Mouse (Mus musculus) liver, embryonic 11.5 days (tissue): Measurements from ENCODE around the gene Tcf20. TPM values are rescaled to one million over a fixed set of nuclear protein-coding genes. Genes with fewer than 3 reads are reported as not detected.

Experiments
- ATAC-seq: fragments of 200-750 bp; cut with Nextera tagmentation; replicated peaks from 2 replicates; pipeline ENCODE4 v1.8.0; 2017; ENCODE audit warnings: moderate number of reproducible peaks, mild to moderate bottlenecking, moderate TSS enrichment, moderate library complexity; ENCODE audit not compliant: low FRiP score
- DNase-seq: peaks from one replicate; pipeline ENCODE4 v3.0.0-alpha.2; 2017; ENCODE audit warnings: low spot score
- H3K27ac ChIP-seq: fragments of 300-500 bp; sonication (generic); 2 replicates; pipeline ENCODE4 v1.5.1; 2014; ENCODE audit warnings: mild to moderate bottlenecking, low read depth, low read length, control low read depth
- H3K27me3 ChIP-seq: fragments of 300-500 bp; sonication (generic); replicated peaks from 2 replicates; pipeline ENCODE4 v1.6.1; 2014; ENCODE audit warnings: low read length, mixed read lengths; ENCODE audit not compliant: control insufficient read depth, insufficient read depth
- H3K36me3 ChIP-seq: fragments of 300-500 bp; sonication (generic); 2 replicates; pipeline ENCODE4 v1.6.1; 2014; ENCODE audit warnings: mild to moderate bottlenecking, low read length, moderate library complexity, mixed read lengths; ENCODE audit not compliant: control insufficient read depth, insufficient read depth
- H3K4me1 ChIP-seq: fragments of 300-500 bp; sonication (generic); replicated peaks from 2 replicates; pipeline ENCODE4 v1.6.1; 2014; ENCODE audit warnings: low read length, mixed read lengths; ENCODE audit not compliant: control insufficient read depth, insufficient read depth
- H3K4me2 ChIP-seq: fragments of 300-500 bp; sonication (generic); 2 replicates; pipeline ENCODE4 v1.6.1; 2014; ENCODE audit warnings: mild to moderate bottlenecking, control low read depth, moderate library complexity
- H3K4me3 ChIP-seq: fragments of 300-500 bp; sonication (generic); 2 replicates; pipeline ENCODE4 v1.5.1; 2014; ENCODE audit warnings: low read depth, low read length, control low read depth
- H3K9ac ChIP-seq: fragments of 300-500 bp; sonication (generic); 2 replicates; pipeline ENCODE4 v1.6.1; 2014; ENCODE audit warnings: low read depth, low read length, control low read depth
- H3K9me3 ChIP-seq: fragments of 300-500 bp; sonication (generic); 2 replicates; pipeline ENCODE4 v1.6.1; 2016; ENCODE audit warnings: low read length, inconsistent platforms, mixed read lengths; ENCODE audit not compliant: control insufficient read depth
- WGBS: fragments of 180-500 bp; shearing (Covaris S2); extraction: QIAGEN DNeasy Blood & Tissue Kit; methylation state at CpG from one replicate; pipeline ENCODE4 v1.1.7; 2014; 5-methylcytosine and 5-hydroxymethylcytosine counted together
- polyA plus RNA-seq: library from polyadenylated mRNA; unstranded; fragments of >200 nt; fragmentation: Nextera tagmentation; extraction: Ambion mirVana; gene quantifications from 2 replicates; pipeline ENCODE4 v1.2.1, GENCODE M21; 2014

Tcf20 gene
- polyA plus RNA-seq, 1 experiment from 2014 or later, result 7.1 TPM

DNA sequence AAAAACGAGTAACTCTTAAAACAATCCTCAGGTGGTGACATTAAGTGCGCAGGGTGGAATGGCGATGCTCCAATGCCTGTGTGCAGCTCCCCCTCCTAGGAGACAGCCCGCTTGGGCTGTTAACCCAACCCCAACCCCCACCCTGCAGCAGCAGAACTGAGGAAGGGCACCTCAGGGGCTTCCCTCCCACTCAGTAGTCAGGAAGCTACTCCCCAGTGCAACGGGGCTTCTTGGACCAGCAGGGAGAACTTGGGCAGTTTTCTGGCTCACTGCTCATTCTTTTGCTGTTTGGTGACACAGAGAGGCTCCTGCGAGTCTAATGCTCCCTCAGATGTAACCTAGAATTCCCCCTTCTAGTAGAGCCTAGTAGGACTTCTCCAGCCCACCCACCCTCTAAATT lies 19.7 kb downstream of the Tcf20 start:
- Histone ChIP-seq H3K36me3 (no peaks in the 10 kb centered on the region), H3K27ac (no peak overlapping the region; the same call in 1 of the 2 replicates), H3K27me3 (peaks cover 50% of the 10 kb centered on the region), H3K4me1 (peaks cover 20% of the 10 kb centered on the region), H3K9ac (no peak overlapping the region), H3K4me3 (peak overlapping the region; percentile 24), H3K4me2 (peak overlapping the region; percentile 52), H3K9me3 (no peaks in the 10 kb centered on the region)
- 36% methylated on average over 6 of the region's 6 CpGs for WGBS
- ATAC-seq, result no peak
- DNase-seq, result no peak

- DNase-seq, result no peak
- no peak overlapping the region for H3K4me2 ChIP-seq
- H3K9me3 ChIP-seq, result no peaks in the 10 kb centered on the region
- WGBS, result 71% methylated on average over 14 of the region's 14 CpGs
- H3K4me3 ChIP-seq, result no peak overlapping the region
- no peak overlapping the region for H3K27ac ChIP-seq
- no peaks in the 10 kb centered on the region for H3K36me3 ChIP-seq
- ATAC-seq, result no peak
- H3K9ac ChIP-seq, result no peak overlapping the region
- peaks cover 21% of the 10 kb centered on the region for H3K4me1 ChIP-seq
- peaks cover 86% of the 10 kb centered on the region for H3K27me3 ChIP-seq
Measured at GRCm38 (mm10) chr15:82964266-82964825, 23.3 kb downstream of the Tcf20 start.

DNA sequence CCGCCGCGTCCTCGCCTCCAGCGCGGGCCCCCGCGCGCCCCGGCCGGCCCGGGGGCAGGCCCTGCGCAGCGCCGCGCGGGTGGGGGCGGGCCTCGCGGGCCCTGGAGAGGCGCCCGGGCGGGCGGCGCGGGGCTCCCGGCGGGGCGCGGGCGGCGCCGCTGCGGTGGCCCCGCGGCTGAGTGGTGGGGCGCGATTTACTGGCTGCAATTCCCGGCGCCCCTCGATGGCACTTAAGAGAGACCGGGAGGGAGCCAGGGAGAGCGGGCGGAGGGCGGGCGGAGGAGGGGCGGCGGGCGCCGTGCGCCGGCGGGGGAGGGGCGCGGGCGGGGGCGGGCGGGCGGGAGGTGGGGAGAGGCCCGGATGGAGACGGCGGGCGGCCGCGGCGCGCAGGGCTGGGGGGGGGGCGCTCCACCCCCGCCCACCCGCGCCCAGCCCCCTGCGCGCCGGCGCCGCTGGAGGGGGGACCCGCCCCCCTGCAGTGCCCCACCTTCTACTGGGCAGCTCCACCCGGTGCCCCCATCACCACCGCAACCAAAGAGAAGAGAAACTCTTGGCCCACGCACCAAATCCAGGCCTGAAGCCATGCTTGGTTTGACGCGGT lies 24.0 kb downstream of the Tcf20 start:
- no peaks in the 10 kb centered on the region for H3K36me3 ChIP-seq
- H3K4me2 ChIP-seq, result peak overlapping the region; percentile 68
- H3K4me3 ChIP-seq, result peak overlapping the region; percentile 54
- H3K27ac ChIP-seq, result no peak overlapping the region; the same call in 1 of the 2 replicates
- H3K9ac ChIP-seq, result peak overlapping the region; percentile 46; the same call in 1 of the 2 replicates
- H3K27me3 ChIP-seq, result peaks cover 89% of the 10 kb centered on the region
- peaks cover 18% of the 10 kb centered on the region for H3K4me1 ChIP-seq
- no peaks in the 10 kb centered on the region for H3K9me3 ChIP-seq
- 6% methylated on average over 9 of the region's 82 CpGs for WGBS
- DNase-seq (no peak), ATAC-seq (no peak)

DNA sequence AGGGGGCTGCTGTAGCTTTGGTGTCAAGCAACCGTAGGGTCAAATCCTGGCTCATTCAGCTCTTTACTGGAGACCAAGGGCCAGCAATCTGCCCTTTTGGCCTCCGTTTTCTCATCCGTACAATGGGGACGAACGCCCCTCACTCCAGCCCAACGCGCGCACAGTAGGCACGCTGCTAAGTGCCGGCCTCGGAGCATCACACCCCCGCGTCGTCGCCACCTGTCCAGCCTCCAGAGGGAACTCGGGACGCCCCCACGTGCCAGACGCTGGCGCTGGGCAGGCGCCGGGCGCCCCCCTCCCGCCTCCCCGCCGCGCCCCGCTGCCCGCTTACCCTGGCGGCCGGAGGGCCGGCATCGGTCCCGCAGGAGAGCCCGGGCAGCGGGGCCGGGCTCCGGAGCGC lies 24.6 kb downstream of the Tcf20 start:
- ATAC-seq (no peak), DNase-seq (no peak)
- peak overlapping the region; percentile 54 for H3K4me3 ChIP-seq
- H3K4me1 ChIP-seq, result peaks cover 19% of the 10 kb centered on the region
- H3K36me3 ChIP-seq, result no peaks in the 10 kb centered on the region
- H3K9me3 ChIP-seq, result no peaks in the 10 kb centered on the region
- 6% methylated on average over 28 of the region's 39 CpGs for WGBS
- H3K9ac ChIP-seq, result peak overlapping the region; percentile 42
- peaks cover 89% of the 10 kb centered on the region for H3K27me3 ChIP-seq
- peak overlapping the region; percentile 68 for H3K4me2 ChIP-seq
- no peak overlapping the region; the same call in 1 of the 2 replicates for H3K27ac ChIP-seq

GRCm38 (mm10) chr15:82962536-82962935 lies 25.1 kb downstream of the Tcf20 start:
- Histone ChIP-seq H3K36me3 (no peaks in the 10 kb centered on the region), H3K9ac (no peak overlapping the region), H3K4me3 (peak overlapping the region; percentile 54), H3K9me3 (no peaks in the 10 kb centered on the region), H3K4me1 (peaks cover 16% of the 10 kb centered on the region), H3K27ac (no peak overlapping the region), H3K4me2 (peak overlapping the region; percentile 68), H3K27me3 (peaks cover 85% of the 10 kb centered on the region)
- DNase-seq, result no peak
- WGBS, result 40% methylated on average over 4 of the region's 4 CpGs
- no peak for ATAC-seq

DNA sequence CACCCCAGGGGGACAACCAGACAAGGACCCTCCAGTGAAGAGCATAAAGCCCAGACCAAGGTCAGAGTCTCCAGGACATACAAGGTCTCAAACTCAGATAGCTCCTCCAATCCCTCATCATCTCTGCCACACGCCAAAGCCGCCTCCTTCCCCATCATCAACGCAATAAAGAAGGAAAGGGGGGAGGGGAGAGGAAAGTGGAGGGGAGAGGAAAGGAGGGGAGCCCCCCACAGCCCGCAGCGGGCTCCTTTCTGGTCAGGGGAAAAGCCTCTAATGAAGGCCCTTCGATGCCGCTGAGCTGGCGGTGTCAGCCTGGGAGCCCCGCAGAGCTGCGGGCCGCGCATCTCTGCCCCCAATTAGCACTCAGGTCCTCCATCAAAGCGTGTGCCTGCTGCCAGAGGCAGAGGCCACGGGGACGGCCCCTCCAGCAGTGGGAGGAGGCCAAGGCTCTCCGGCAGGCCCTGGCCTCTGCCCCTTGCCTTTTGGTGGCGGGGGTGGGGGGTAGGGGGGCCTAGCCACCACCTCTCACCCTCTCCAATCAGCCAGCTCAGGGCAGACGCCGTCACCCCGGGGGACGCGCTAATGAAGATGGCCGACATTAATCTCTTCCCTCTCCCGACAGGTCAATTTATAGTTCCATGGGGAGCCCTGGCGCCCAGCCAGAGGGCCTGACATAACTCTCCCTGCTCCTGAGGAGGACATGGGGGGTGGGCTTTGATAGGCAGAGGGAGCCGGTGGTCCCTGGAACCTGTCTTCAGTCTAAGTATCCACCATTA lies 26.7 kb downstream of the Tcf20 start:
- Histone ChIP-seq H3K4me1 (peaks cover 24% of the 10 kb centered on the region), H3K27ac (no peak overlapping the region), H3K4me3 (peak overlapping the region; percentile 22), H3K4me2 (peak overlapping the region; percentile 51), H3K9ac (no peak overlapping the region), H3K9me3 (no peaks in the 10 kb centered on the region), H3K36me3 (no peaks in the 10 kb centered on the region), H3K27me3 (peaks cover 82% of the 10 kb centered on the region)
- 4% methylated on average over 25 of the region's 26 CpGs for WGBS
- DNase-seq (no peak), ATAC-seq (no peak)

GRCm38 (mm10) chr15:82959151-82959550 lies 28.5 kb downstream of the Tcf20 start:
- Histone ChIP-seq H3K4me2 (no peak overlapping the region), H3K4me3 (no peak overlapping the region), H3K27me3 (peaks cover 80% of the 10 kb centered on the region), H3K4me1 (peaks cover 24% of the 10 kb centered on the region), H3K9ac (no peak overlapping the region), H3K27ac (no peak overlapping the region), H3K9me3 (no peaks in the 10 kb centered on the region), H3K36me3 (no peaks in the 10 kb centered on the region)
- DNase-seq (no peak), ATAC-seq (no peak)
- 53% methylated on average over 12 of the region's 12 CpGs for WGBS

GRCm38 (mm10) chr15:82958253-82958701 lies 29.4 kb downstream of the Tcf20 start:
- Histone ChIP-seq H3K4me1 (peaks cover 24% of the 10 kb centered on the region), H3K9me3 (no peaks in the 10 kb centered on the region), H3K4me2 (peak overlapping the region; percentile 14; the same call in 1 of the 2 replicates), H3K9ac (no peak overlapping the region), H3K4me3 (no peak overlapping the region), H3K27ac (no peak overlapping the region), H3K27me3 (peaks cover 79% of the 10 kb centered on the region), H3K36me3 (no peaks in the 10 kb centered on the region)
- no peak for DNase-seq
- no peak for ATAC-seq
- WGBS, result 17% methylated on average over 16 of the region's 16 CpGs
